Mouse (Mus musculus) spleen, adult 12 weeks (tissue): ENCODE measurements around the gene Brca2.

Experiments used
- DNase-seq: peaks from one replicate; pipeline ENCODE4 v3.0.0; 2022; ENCODE audit warnings: low spot score

Brca2 gene

GRCm38 (mm10) chr5:150564426-150564825, 42.0 kb downstream of the Brca2 start:
- no peak for DNase-seq

- no peak for DNase-seq
Measured at GRCm38 (mm10) chr5:150566226-150566625, 43.8 kb downstream of the Brca2 start.

- no peak for DNase-seq
Measured at GRCm38 (mm10) chr5:150566971-150567370, 44.5 kb downstream of the Brca2 start.

- no peak for DNase-seq
Measured at GRCm38 (mm10) chr5:150570496-150571219, 48.2 kb downstream of the Brca2 start.

- DNase-seq: no peak
Measured at GRCm38 (mm10) chr5:150574403-150574802, 52.0 kb downstream of the Brca2 start.

- DNase-seq: no peak
Measured at GRCm38 (mm10) chr5:150574885-150575284, 52.5 kb downstream of the Brca2 start.

GRCm38 (mm10) chr5:150576832-150577231, 54.4 kb downstream of the Brca2 start:
- no peak for DNase-seq

- no peak for DNase-seq
Measured at GRCm38 (mm10) chr5:150578613-150579171, 56.3 kb downstream of the Brca2 start.

- DNase-seq: no peak
Measured at GRCm38 (mm10) chr5:150581180-150581579, 58.8 kb downstream of the Brca2 start.

- no peak for DNase-seq
Measured at GRCm38 (mm10) chr5:150583181-150583580, 60.8 kb downstream of the Brca2 start.

GRCm38 (mm10) chr5:150583622-150584336, 61.3 kb downstream of the Brca2 start:
- DNase-seq: no peak

GRCm38 (mm10) chr5:150584337-150584729, 61.9 kb downstream of the Brca2 start:
- no peak for DNase-seq

- DNase-seq: no peak
Measured at GRCm38 (mm10) chr5:150589945-150590344, 67.5 kb downstream of the Brca2 start.

- no peak for DNase-seq
Measured at GRCm38 (mm10) chr5:150592186-150592903, 69.9 kb downstream of the Brca2 start.

- peak; percentile 43 for DNase-seq
Measured at GRCm38 (mm10) chr5:150592904-150593755, 70.7 kb downstream of the Brca2 start.

- peak; percentile 53 for DNase-seq
Measured at GRCm38 (mm10) chr5:150593756-150594648, 71.6 kb downstream of the Brca2 start.

GRCm38 (mm10) chr5:150594649-150595339, 72.4 kb downstream of the Brca2 start:
- DNase-seq: no peak

- peak; percentile 44 for DNase-seq
Measured at GRCm38 (mm10) chr5:150595366-150596016, 73.1 kb downstream of the Brca2 start.

- no peak for DNase-seq
Measured at GRCm38 (mm10) chr5:150597088-150597487, 74.7 kb downstream of the Brca2 start, which contains the start of gene N4bp2l1. Gene N4bp2l1, minus strand, starts transcription at chr5:150597188.
